Mouse (Mus musculus) urinary bladder, postnatal 10 days (tissue): ENCODE data around the gene Sox11.

Experiments used
- DNase-seq: peaks from one replicate; pipeline ENCODE4 v3.0.0; 2022; ENCODE audit warnings: low spot score

The Sox11 gene

DNA sequence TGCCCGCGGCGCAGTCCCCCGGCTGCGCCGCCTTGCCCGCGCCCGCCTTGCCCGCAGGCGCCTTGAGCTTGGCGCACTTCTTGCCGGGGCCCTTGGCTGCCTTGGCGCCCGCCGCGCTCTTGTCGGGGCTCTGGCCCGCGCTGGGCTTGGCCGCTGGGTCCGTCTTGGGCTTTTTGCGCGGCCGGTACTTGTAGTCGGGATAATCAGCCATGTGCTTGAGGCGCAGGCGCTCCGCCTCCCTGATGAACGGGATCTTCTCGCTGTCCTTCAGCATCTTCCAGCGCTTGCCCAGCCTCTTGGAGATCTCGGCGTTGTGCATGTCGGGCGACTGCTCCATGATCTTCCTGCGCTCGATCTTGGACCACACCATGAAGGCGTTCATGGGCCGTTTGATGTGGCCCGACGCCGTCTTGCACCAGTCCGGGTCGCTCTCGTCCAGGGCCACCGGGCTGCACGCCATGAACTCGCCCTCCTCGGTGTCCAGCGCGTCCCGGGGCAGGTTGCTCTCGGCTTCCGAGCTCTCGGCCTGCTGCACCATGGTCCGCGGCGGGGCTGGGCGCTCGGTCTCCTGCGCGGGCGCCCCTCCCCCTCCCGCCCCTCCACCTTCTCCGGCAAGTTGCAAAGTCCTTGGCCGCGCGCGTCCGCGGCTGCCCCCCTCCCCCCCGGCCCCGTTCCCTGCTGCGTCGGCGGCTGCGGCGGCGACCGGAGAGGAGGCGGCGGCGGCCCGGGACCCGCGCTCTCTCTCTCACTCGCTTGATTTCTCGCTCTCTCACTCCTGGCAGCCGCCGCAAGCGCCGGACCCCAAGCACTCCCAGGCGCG is at the start of gene Sox11:
Gene Sox11, minus strand, starts transcription at position 704 of the 820 bp plus-strand sequence.
- DNase-seq: no peak

DNA sequence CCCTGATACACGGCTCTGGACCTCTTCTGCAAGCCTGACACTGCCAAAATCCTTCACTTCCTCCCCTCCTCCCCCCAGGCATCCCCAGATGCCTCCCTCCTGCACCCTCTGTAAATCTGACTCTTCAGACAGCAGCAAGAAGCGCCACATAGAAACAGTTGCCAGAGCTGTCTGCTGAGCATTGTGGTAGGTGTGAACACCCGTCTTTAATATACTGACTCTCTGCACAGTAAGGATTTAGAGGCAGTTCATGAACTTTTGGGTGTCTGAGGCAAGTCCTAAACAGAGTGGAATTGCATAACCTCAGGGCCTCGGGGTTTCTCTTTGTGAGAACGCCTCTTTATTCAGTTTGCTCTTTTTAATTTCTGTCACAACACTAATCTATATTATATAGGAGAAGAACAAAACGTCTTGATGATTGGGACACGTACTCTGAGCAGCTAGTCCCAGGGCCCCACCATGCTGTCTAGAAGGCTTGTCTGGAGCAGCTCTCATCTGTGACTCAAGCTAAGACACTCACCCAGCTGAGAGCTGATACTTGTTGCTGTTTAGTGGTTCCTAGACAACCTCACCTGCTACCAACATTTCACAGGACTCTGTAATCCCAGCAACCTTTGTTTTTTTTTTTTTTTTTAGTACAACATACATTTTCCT is 49.4 kb upstream of the Sox11 start:
- no peak for DNase-seq

DNA sequence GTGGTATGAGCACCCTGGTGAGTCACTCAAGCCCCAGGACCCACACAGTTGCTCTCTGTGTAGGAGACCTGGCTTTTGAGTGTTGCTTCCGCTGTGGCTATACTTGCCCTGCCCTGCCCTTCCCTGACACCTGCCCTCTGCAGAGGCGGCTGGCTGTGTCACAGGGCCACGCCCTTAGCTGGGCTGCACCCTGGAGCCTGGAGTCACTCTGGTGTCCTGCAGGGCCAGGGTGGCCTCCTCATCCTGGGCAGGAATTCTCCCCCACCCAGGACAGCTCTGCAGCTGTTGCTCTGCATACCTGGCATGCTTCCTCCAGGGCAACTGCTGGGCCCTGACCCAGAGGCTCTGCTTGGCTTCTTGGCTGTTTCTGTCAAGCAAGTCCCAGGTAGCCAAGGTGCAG is 48.1 kb upstream of the Sox11 start:
- DNase-seq: no peak

DNA sequence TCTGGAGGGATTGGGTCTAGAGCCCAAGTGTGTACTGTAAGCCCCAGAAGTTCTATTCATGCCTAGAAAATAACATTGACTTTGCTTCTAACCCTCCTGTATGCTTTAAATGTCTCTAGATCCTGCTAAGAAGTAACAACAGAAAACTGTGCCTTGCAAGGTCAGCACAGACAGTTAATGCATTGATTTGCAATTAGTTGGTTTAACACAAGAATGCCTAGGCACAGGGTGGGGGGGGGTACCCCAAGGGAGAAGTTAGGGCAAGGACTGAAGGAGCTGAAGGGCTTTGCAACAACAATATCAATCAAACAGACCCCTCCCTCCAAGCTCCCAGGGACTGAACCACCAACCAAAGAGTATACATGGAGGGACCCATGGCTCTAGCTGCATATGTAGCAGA is 47.1 kb upstream of the Sox11 start:
- DNase-seq: no peak

DNA sequence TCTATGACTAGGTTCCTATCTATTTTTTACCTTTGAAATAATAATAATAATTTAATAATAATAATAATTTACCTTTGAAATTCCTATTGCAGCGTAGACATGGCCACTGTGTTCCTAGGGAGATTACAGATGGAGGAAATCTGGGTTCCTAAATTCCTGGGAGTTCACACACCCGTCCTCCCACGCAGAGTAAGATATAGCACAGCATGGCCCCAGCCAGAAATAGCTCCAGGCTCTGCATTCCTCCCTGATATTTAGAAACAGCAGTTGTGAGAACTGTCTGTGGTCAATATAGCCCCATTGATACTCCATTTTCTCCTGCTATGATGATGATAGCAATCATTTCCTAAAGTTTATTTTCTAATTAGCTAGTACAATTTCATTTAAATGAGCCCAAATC is 30.1 kb upstream of the Sox11 start:
- no peak for DNase-seq

DNA sequence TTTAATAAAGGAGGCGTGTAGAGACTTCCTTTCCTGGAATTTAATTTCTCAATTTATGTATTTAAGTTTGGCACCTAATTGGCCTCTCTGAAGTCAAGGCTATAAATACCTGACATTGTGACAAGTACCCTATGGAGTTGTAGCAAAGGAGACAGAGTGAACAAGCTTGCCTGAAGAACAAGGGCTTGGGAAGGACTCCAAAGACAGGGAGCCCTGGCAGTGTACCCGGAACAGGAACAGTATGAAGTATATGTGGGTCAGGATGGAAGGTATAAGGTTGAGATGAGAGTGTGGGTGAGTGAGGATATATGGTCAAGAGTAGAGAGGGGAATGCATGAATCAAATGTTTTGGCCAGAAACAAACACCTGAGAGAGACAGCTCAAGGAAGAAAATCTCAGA is 28.4 kb upstream of the Sox11 start:
- DNase-seq: no peak

DNA sequence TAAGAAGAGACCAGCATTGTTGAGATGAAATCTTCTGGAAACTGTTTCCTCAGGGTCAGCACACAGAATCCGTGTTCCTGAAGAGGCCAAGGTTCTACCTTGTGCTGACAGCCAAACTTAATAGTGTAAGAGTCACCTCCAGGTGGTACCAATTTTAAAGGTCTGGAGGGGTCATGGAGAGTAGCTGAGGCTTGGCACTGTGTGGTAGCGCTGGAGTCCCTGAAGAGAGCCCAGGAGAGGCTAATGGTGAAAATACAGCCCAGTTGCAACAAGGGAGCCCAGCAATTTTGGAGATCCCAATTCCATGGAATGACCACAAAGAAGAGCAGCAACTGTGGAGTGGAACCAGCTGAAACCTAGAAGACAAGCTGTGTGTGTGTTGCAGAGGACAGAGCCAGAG is 25.1 kb upstream of the Sox11 start:
- no peak for DNase-seq

DNA sequence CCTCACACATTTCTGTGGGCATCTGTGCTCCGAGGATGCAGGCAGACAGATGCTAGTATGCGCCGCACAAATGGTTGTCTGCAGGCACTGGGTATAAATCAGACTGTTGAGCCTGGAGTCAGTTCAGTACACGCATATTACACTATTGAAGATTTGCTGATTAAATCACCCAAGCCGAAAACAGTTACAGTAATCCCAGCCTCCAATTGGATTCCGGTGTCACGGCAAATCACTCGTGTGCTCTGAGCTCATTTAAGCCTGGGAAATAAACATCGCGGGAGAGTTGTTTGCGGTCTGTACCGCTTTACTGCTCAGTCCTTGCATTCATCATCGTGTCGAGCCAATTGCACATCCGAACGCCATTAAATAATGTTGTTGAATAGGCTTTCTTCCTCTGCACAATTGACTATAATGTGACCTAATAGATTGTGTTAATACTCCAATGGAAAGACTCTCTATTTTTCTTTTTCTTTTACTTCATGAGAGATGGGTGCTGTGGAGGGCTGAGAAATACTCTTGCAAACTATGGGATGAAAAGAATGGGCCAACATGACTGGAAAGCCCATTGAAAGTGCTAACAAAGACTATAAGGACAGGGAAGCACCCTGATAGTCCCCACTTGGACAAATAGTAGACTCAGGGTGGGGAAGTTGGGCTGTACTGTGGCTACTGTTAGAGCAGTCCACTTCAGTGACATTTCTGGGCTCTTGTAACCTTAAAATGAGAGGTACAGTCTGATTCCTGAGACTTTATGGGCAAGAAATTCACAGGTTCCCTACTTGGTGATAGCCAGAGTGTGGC is 21.7 kb upstream of the Sox11 start:
- no peak for DNase-seq

DNA sequence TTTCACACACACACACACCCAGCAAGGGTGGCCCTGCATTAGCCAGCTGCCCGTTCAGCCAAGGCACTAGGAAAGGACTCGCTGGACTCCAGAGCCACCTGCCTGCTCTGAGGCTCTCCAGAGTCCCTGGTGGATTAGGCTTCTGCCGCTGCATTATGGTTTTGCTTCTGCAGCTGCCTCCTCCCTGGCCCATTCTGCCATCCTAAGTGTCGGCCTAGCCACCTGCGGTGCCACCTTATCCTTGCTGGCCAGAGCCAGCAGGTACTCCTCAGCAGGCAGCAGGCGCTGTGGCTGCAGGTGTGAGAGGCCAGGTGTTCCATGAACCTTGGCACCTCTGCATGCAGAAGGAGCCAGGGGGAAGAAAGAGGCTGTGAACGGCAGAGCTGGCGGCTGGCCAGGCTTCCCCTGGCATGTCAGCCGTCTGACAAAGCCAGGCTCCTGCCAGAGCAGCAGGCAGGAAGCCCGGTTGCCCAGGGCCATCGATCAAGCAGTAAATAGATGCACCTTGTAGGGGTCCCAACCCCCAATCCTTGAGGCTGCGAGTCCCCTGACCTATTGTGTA is 14.8 kb upstream of the Sox11 start:
- no peak for DNase-seq

DNA sequence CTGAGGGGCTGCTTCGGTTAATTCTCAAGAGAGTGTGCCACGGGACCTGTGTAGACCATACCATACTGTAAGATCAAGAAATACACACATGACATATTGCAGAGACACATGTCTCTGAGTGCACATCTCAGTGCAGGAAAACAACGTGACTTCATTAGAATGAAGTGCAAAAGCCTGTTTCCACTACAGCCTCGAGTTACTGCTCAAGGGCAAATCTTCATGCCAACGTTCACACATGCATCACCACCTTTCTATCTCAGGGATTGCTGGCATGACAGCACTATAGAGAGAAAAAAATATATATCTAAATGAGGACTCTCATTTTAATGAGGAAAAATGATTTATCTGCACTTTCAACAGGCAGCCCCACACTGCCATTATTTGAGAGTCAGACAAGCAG is 14.2 kb upstream of the Sox11 start:
- DNase-seq: no peak

DNA sequence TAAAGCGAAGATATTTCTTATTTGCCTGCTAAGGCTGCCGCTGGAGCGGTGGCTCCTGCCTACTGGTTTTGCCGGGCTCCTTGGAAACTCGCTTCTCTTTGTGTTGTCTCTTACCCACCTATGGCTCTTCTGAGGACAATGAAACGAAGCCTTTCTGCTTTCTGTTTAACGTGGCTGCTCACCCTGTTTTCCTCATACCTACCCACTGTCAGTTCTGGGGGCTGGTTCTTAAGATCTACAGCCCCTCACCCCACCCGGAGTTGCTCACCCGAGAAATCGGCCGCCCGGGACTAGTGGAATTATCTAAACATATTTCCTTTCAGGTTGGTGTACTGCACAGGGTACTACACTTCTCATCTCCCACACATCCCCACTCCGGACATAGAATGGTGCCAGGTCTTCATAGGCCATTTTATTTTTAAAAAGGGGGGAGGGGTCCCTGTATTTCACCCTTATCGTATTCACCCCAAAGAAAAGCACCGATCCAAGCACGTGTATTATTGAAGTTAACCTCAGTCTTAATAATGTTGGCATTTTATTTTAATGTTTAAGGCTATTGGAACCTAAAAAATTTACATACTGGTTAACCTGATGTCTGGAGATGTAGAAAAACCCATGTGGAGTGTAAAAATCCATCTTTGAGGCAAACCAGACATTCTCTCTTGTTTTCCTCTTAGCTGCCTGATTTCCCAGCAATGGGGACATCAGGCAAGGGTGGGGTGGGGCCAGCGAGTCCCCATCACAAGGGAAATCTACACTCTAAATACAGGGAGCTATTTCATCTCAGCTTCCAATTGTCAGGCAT is 1.4 kb upstream of the Sox11 start:
- DNase-seq: no peak

DNA sequence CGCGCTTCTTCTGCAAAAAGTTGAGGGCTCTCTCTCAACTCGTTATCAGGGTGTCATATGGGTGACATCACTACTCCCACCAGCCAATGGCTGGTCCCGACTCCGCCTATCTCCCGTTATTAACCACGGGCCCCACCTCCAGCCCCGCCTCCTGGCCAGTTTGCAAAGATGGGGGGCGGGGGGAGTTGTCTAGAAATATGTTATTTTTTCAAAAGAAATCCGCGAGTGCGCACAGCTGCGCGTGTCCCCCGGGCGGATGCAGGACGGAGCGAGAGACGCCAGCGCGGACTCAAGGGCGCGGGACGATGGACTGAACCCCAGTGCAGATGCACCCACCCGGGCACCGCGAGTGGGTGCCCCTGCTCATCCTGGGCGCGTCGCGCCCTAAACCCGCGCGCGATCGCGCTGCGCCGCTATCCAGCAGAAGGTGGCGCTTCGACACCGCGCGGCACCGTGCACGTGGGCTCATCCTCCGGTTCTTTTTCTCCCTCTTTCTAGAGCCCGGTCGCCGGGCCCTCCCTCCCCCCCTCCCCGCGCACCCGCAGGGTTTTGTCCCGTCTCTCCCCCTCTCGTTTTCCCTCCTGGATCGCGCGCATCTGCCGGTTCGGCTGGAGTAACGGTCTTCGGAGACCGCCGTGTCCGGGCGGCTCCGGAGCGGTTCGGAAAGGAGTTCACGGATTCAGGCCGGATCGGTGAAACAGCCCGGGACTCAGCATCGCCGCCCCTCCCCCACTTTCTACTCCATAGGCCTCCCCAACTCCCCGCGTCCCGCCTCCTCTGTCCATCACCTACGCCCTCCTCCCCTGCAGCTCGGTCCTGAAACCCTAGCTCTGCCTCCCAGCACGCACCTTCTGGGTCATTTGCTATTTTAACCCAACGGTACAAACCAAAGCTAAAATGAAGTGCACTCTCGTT is 574 bp upstream of the Sox11 start:
- DNase-seq: no peak

DNA sequence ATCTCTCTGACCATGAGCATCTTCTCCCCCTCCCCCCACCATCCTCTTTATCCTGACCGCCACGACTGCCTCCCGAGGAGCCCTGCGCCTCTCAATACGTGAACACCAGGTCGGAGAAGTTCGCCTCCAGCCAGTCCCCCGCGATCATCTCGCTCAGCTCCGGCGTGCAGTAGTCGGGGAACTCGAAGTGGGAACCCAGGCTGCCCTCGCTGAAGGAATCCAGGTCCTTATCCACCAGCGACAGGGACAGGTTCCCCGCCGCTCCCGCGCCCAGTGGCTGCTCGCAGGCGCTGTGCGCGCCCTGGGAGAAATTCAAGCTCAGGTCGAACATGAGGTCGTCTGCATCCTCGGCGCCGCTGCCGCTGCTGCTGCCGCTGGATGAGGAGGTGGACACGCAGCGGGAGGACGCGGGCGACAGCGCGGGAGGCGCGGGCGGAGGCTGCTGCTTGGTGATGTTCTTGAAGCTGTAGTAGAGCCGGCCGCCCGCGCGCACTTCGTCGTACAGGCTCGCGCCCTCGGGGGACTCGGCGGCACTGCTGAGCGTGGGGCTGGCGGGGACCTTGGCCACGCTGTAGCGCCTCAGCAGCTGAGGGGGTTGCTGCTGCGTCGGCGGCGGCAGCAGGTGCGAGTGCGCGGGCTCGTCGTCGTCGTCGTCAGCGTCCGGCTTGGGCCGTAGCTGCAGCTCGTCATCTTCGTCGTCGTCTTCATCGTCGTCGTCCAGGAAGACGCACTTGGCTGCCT is 1.1 kb downstream of the Sox11 start:
- DNase-seq: no peak

DNA sequence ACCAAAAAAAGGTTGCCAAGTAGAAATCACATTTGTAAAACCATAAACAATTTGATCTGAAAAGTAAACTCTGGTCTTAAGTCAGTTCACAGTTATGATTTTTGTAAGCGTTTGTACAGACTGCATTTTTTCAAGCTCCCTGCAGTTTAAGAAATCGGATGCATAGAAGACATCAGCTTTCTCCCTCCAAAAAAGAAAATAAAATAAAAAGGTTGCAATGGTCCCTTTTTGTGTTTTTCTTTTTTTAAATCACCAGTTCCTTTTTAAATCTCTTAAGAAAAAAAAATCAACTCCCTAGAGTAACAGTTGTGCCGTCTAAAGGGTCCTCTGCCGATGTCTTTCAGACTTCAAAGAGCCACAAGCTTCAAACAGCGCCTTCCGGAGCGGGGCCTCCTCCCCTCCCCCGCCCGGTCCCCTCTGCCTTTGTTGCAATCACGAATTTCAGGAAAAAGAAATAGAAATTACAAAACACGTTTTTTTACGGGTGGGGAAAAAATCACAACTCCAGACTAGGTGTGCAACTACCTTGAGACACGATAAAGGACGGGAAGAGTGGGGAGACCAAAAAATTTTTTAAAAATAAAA is 1.8 kb downstream of the Sox11 start:
- no peak for DNase-seq

DNA sequence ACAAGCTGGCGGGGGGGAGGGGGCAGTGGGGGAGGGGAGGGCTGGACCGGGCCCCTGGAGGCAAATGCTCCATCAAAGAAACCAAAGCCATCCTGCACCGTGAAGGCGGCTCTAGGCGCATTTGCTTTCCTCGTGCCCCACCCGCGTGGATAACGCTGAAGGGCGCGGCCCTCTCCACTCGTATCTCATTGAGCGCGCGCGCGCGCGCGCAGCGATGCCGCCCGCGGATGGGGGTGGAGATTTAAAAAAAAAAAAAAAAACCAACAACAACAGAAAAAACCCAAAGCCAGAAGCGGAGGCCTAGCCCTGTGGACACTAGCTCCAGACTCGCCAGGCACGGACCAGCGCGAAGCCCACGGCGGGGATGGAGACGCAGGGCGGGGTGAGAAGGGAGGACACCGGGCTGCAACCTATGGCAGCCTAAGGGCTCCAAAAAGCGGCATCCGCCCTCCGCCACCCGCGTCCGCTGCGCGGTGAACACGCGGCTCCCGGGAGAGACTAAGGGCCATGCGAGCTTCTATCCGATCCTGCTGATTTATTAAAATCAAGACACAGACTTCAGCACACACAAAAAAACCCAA is 3.1 kb downstream of the Sox11 start:
- DNase-seq: no peak

DNA sequence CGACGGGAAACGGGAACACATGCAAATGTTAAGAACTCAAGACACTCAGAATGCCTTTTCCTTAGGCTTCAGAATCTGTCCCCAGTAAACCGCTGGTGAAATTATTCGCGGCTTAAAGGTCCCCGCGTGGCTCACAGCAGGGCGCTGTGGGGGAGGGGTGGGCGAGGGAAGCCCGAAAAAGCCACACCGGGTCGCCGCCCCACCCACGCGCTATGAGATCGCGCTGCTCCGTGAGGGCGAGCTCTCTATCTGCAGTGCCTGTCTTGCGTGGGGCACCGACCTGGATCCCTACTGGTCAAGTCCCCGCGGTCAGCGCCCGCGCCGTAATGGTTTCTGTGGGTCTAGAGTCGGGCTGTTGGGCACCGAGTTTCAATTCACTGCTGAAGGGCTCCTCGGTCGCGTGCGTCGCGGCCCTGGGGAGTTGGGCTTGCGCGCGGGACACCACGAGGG is 3.6 kb downstream of the Sox11 start:
- DNase-seq: no peak

DNA sequence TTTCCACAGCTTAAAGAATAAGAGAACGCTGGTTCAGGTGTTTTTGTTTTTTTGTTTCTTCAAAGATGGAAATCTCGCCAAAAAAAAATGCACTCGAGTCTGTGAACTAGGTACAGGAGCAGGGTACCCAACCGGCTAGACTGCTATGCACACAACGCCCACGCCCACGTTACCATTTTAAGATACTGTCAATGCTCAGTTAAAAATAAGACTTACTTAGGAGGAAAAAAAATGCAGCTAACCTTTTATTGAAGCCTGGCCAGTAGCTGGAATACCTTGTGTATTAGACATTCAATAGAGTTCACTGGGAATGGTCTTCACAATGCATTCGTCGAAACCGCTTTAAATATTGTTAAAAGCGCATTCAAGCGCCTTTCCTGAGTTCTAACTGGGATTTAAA is 4.3 kb downstream of the Sox11 start:
- no peak for DNase-seq

DNA sequence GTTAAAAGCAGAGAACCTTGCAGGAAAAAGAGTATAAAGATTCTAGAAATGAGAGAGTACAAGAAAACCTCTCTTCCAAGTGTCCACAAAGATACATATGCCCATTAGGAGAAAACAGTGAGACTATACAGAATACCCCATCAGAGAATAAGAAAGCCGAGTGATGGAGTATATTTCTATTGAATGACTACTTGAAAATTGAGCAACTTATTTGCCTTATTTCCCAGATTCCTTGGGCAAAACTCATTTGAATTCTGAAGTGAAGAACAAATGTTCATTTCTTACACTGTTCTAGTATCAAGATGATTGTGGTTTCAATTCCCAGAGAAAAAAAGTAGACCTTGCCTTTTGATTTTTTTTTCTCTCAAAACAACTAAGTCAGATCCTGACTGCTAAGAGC is 4.9 kb downstream of the Sox11 start:
- DNase-seq: no peak

DNA sequence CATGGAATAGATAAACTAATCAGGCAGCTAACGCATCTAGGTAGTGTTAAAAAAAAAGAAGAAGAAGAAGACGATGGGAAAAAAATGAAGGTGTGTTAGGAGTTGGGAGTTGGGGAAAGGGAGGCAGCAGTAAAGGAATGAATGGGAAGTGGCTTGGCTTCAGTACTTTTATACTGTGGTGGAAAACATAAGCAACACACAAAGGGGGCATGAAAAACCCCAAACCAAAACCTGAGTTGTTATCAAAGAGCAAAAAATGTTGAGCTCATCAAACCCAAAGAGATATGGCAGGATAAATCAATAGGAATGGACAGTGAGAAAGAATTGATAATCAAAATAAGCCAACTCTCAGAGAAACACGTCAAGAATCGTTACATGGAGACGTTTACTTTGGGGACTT is 5.6 kb downstream of the Sox11 start:
- no peak for DNase-seq
